Mouse (Mus musculus) thymus, adult 2 months (tissue): Measurements from ENCODE around the gene Ncl.

Experiments used
- CTCF ChIP-seq: fragments of 200-500 bp; IDR thresholded peaks from 2 replicates; pipeline ENCODE4 v1.5.1; 2012; ENCODE audit warnings: mild to moderate bottlenecking, control low read depth, low read length, moderate library complexity, borderline replicate concordance; ENCODE audit not compliant: control insufficient read depth, poor library complexity, insufficient read depth; ENCODE audit errors: extremely low read depth
- POLR2A ChIP-seq: fragments of 200-500 bp; IDR thresholded peaks from 2 replicates; pipeline ENCODE4 v1.6.1; 2012; ENCODE audit warnings: mild to moderate bottlenecking, low read length, control low read depth, moderate library complexity; ENCODE audit not compliant: control insufficient read depth, poor library complexity, insufficient read depth; ENCODE audit errors: extremely low read depth

- TF ChIP-seq CTCF, result no peak
- TF ChIP-seq POLR2A, result no peak
Observed at GRCm38 (mm10) chr1:86400096-86400754, 41.0 kb upstream of the Ncl start.
